Mouse (Mus musculus) hindbrain, postnatal 0 days (tissue): ENCODE results near the gene Tmem104. TPM values are rescaled to one million over a fixed set of nuclear protein-coding genes. Genes with fewer than 3 reads are reported as not detected.

Experiments used
- ATAC-seq: fragments of 200-750 bp; cut with Nextera tagmentation; 2 replicates; pipeline ENCODE4 v1.8.0; 2017; ENCODE audit warnings: mild to moderate bottlenecking, moderate TSS enrichment, moderate library complexity
- DNase-seq: peaks from one replicate; pipeline ENCODE4 v3.0.0-alpha.2; 2015; ENCODE audit warnings: low spot score
- H3K27ac ChIP-seq: fragments of 300-500 bp; sonication (generic); 2 replicates; pipeline ENCODE4 v1.5.1; 2014; ENCODE audit warnings: mild to moderate bottlenecking
- H3K27me3 ChIP-seq: fragments of 300-500 bp; sonication (generic); 2 replicates; pipeline ENCODE4 v1.6.1; 2014; ENCODE audit warnings: low read length, mixed read lengths; ENCODE audit not compliant: insufficient read depth
- H3K36me3 ChIP-seq: fragments of 300-500 bp; sonication (generic); 2 replicates; pipeline ENCODE4 v1.6.1; 2014; ENCODE audit warnings: low read length, mixed read lengths; ENCODE audit not compliant: insufficient read depth
- H3K4me1 ChIP-seq: fragments of 300-500 bp; sonication (generic); 2 replicates; pipeline ENCODE4 v1.6.1; 2014; ENCODE audit warnings: antibody characterized with exemption, low read length, mixed read lengths; ENCODE audit not compliant: insufficient read depth
- H3K4me2 ChIP-seq: fragments of 300-500 bp; sonication (generic); 2 replicates; pipeline ENCODE4 v1.6.1; 2014; ENCODE audit warnings: low read depth, mild to moderate bottlenecking, low read length, moderate library complexity, mixed read lengths
- H3K4me3 ChIP-seq: fragments of 300-500 bp; sonication (generic); 2 replicates; pipeline ENCODE4 v1.5.1; 2014; ENCODE audit warnings: low read length
- H3K9ac ChIP-seq: fragments of 300-500 bp; sonication (generic); replicated peaks from 2 replicates; pipeline ENCODE4 v1.6.1; 2014; ENCODE audit warnings: mild to moderate bottlenecking, low read length, moderate library complexity, mixed read lengths
- H3K9me3 ChIP-seq: fragments of 300-500 bp; sonication (generic); 2 replicates; pipeline ENCODE4 v1.6.1; 2016; ENCODE audit warnings: low read length, mixed read lengths
- CTCF ChIP-seq: IDR thresholded peaks from 2 replicates; pipeline ENCODE4 v1.5.1; 2016; ENCODE audit warnings: antibody characterized with exemption, control low read depth, low read depth
- WGBS: fragments of 180-500 bp; shearing (Covaris S2); extraction: QIAGEN DNeasy Blood & Tissue Kit; methylation state at CpG from one replicate; pipeline ENCODE4 v1.1.7; 2014; 5-methylcytosine and 5-hydroxymethylcytosine counted together
- polyA plus RNA-seq: library from polyadenylated mRNA; unstranded; fragments of >200 nt; fragmentation: Nextera tagmentation; extraction: Ambion mirVana; gene quantifications from 2 replicates; pipeline ENCODE4 v1.2.1, GENCODE M21; 2015
- total RNA-seq: library from RNA; depleted of rRNA; stranded (reverse); fragments of >200 nt; gene quantifications from 2 replicates; pipeline ENCODE4 v1.2.3, GENCODE M21; 2014

Tmem104 gene
- total and polyA plus RNA-seq, 2 experiments from 2014 or later: 11.1 to 13.5 TPM

DNA sequence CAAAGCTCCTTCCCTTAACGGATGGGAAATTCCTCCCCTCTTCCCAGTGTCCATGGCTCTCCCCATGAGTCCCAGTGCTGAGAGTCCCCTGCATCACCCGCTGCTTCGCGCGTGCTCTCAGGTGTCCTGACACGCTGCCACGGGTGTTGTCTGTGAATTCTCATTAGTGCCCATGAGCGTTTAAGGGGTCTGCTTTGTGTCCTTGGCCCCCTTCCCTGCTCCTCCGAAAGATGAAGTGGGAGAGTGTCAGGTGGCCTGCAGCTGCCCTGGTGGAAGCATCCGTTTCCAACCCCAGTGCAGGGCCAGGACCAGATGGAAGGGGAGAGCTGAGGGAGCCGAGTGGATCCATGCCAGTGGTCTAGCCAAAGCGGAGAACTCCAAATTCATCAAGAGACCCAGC lies 20.8 kb downstream of the Tmem104 start:
- H3K4me3 ChIP-seq: no peak overlapping the region
- H3K36me3 ChIP-seq: peaks cover 13% of the 10 kb centered on the region
- H3K9me3 ChIP-seq: no peaks in the 10 kb centered on the region
- no peak overlapping the region for H3K9ac ChIP-seq
- DNase-seq: peak; percentile 68
- H3K4me1 ChIP-seq: 0 out of 2 replicates have a peak, but pooled peaks cover 7% of the 10 kb centered on the region
- ATAC-seq: 0 out of 2 replicates have a peak, but pooled peaks have one; percentile 9
- no peak overlapping the region for H3K27ac ChIP-seq
- TF ChIP-seq CTCF: no peak
- H3K4me2 ChIP-seq: no peak overlapping the region
- H3K27me3 ChIP-seq: no peaks in the 10 kb centered on the region
- WGBS: 45% methylated on average over 12 of the region's 12 CpGs

DNA sequence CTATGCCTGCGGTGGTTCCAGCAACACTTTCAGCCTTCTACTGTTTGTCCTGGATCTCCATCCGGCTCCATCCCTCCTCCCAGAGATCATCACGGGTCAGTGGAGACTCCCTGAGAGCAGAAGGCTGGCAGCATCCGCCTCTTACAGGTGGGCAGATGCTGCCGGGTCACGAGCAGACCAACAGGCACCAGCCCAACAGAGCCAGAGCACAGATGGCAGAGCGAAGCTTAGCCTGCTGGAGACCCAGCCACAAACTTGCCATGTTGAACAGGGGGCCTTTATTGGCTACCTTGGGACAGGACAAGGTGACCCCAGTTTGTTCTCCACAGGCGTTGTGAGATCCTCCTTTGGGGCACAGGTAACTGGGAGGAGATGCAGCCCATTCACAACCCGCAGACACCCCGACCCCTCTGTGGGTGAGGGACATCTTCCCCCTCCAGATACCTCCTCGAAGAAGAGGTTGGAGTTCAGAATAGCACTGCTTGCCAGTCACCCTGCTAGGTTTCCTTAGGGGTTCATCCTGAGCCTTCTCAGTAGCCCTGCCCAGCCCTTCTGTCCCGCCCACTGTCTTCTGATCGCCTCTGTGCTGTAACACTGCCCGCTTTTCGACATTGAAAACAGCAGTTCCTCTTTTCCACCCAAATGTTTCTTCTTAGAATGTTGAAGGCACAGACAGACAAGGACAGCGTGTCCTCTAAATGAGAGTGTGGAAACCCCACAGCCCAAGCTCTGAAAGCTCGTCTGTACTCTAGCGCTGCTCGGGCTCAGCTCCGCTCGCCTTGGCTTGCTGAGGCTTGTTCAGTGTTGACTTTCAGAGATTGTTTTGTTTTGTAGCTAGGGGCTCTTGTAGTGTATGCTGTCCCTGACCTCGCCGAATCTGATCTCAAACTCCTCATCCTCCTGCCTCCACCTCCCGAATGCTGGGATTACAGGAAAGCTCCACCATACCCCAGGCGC lies 21.8 kb downstream of the Tmem104 start:
- DNase-seq (no peak), ATAC-seq (peak; percentile 33; the same call in 1 of the 2 replicates)
- WGBS: 68% methylated on average over 25 of the region's 25 CpGs
- Histone ChIP-seq H3K4me2 (no peak overlapping the region), H3K9ac (no peak overlapping the region), H3K4me1 (0 out of 2 replicates have a peak, but pooled peaks cover 7% of the 10 kb centered on the region), H3K27me3 (no peaks in the 10 kb centered on the region), H3K36me3 (peaks cover 13% of the 10 kb centered on the region), H3K4me3 (no peak overlapping the region), H3K9me3 (no peaks in the 10 kb centered on the region), H3K27ac (peak overlapping the region; percentile 15; the same call in 1 of the 2 replicates)
- no peak for TF ChIP-seq CTCF

DNA sequence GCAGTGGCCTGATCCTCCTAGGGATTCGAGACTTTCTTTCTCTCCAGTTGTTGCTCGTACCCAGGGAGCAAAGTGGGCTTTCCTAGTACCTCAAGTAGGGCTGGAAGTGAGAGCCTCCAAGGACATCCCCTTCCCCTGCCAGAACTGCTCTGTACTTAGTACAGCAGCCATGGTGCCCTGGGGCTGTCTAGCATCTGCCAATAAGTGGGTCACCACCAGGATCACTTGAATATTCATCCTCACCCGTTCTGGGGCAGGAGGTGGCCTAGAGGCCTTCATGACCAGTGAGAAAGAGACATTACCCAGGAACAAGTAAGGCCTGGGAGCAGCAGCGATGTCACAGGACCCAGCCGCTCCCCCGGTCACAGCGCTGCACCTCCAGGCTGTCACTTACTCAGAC lies 22.7 kb downstream of the Tmem104 start:
- H3K27me3 ChIP-seq: no peaks in the 10 kb centered on the region
- H3K27ac ChIP-seq: no peak overlapping the region
- H3K4me2 ChIP-seq: no peak overlapping the region
- H3K4me3 ChIP-seq: no peak overlapping the region
- WGBS: 78% methylated on average over 7 of the region's 7 CpGs
- ATAC-seq: no peak
- no peaks in the 10 kb centered on the region for H3K9me3 ChIP-seq
- peaks cover 11% of the 10 kb centered on the region for H3K36me3 ChIP-seq
- DNase-seq: no peak
- 0 out of 2 replicates have a peak overlapping the region, but pooled peaks have one; percentile 24 for H3K9ac ChIP-seq
- H3K4me1 ChIP-seq: 0 out of 2 replicates have a peak, but pooled peaks cover 7% of the 10 kb centered on the region
- TF ChIP-seq CTCF: no peak

DNA sequence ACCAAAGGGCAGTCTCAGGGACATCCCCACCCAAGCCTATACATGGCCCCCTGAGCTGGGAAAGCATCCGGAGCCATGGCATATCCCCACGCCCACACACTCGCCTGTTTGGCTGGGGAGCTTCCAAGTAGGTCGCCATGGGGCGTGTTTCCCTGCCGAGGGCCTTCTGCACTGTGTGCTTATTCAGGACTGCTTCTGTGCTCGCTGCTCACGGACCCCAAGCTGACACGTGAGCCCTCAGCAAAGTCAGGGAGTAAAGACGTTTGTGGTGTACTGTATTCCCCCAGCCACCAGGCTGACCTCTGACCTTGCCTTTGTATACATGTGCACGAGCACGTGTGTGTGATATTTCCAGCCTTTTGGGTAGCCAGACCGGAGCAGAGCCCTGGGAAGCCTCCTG lies 24.8 kb downstream of the Tmem104 start:
- no peak for TF ChIP-seq CTCF
- Histone ChIP-seq H3K4me1 (peaks cover 8% of the 10 kb centered on the region; the same call in 1 of the 2 replicates), H3K9ac (no peak overlapping the region), H3K27me3 (no peaks in the 10 kb centered on the region), H3K9me3 (no peaks in the 10 kb centered on the region), H3K4me2 (no peak overlapping the region), H3K4me3 (no peak overlapping the region), H3K36me3 (no peaks in the 10 kb centered on the region), H3K27ac (no peak overlapping the region)
- WGBS: 37% methylated on average over 13 of the region's 13 CpGs
- ATAC-seq (peak; percentile 22; the same call in 1 of the 2 replicates), DNase-seq (no peak)

DNA sequence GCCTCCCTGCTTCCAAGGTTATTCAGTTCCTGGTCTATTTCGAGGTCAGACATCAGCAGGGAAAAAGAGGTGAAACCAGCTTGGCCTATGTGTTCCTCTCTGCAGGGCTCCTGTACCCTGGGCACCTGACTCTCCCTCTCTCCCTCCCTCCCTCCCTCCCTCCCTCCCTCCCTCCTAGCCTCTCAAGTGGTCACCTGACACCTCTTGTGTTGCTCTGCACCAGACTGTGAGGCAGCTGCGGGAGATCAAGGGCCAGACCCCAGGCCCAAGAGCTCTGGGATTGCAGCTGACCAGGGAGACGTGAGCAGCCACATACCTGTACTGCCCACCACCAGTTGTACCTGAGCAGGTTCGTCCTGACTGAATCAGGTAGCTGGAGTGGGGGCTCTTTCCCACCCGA lies 27.8 kb downstream of the Tmem104 start:
- no peak overlapping the region for H3K27ac ChIP-seq
- H3K4me3 ChIP-seq: no peak overlapping the region
- peaks cover 11% of the 10 kb centered on the region for H3K4me1 ChIP-seq
- no peak overlapping the region for H3K4me2 ChIP-seq
- no peaks in the 10 kb centered on the region for H3K9me3 ChIP-seq
- 68% methylated on average over 5 of the region's 5 CpGs for WGBS
- no peak for TF ChIP-seq CTCF
- no peaks in the 10 kb centered on the region for H3K36me3 ChIP-seq
- ATAC-seq (no peak), DNase-seq (no peak)
- H3K27me3 ChIP-seq: no peaks in the 10 kb centered on the region
- H3K9ac ChIP-seq: no peak overlapping the region

DNA sequence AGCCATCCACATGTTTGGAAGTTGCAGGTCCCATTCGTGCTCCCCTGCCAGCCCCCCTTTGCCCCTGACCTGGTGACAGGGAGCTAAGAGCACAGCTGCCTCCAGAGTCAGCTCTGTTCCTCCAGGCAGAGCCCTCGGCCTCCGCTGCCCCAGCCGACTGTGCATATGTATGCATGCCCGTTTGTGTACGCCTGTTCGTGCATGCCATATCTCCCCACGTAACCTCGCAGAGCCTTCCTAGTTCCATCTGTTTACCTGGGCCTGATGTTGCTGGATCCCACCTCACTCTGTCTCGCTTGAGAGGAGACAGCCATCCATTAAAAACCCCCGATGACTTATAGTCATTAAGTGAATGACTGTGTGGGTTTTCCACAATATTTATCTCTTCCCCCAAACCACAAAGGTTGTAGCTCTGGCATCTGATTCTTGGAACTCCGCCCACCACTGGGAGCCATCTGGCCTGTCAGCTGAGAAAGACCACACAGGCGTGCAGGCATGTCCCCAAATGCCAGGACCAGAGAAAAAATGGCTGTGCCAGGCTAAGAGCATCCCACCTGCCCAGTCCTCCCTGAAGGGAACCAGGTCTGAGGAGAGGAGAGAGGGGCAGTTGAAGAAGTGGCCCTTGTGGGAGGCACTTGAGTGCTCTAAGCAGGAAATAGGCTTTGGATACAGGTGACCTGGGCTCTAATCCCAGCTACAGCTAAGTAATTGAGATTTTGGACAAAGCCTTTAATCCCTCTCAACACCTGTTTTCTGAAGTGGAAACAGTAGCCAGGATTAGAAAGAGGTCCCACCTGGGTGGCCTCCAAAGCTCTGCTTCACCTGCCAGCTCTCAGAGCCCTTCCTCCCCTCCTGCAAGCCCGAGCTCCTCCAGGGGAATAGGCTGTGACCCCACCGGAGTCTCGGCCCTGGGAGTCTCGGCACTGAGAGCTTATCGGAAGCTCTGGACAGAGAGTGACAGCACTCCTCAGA lies 30.4 kb downstream of the Tmem104 start:
- ATAC-seq: peak; percentile 48
- Histone ChIP-seq H3K4me1 (peaks cover 11% of the 10 kb centered on the region), H3K9me3 (no peaks in the 10 kb centered on the region), H3K27ac (peak overlapping the region; percentile 64; the same call in 1 of the 2 replicates), H3K9ac (no peak overlapping the region), H3K4me3 (no peak overlapping the region), H3K4me2 (no peak overlapping the region), H3K36me3 (no peaks in the 10 kb centered on the region), H3K27me3 (no peaks in the 10 kb centered on the region)
- 43% methylated on average over 18 of the region's 18 CpGs for WGBS
- no peak for TF ChIP-seq CTCF
- peak; percentile 81 for DNase-seq
